Mouse (Mus musculus) frontal cortex, postnatal 36 days (tissue): ENCODE results near the gene Pax3.

Experiments
- DNase-seq, 2 experiments: peaks; one replicate each; pipeline ENCODE4 v3.0.0; 2022; ENCODE audit warnings: low spot score in 2 of 2

Gene Pax3

GRCm38 (mm10) chr1:78171671-78172070 is 25.3 kb downstream of the Pax3 start:
- DNase-seq: no peak

- DNase-seq: no peak
Observed at GRCm38 (mm10) chr1:78170771-78171170, 26.2 kb downstream of the Pax3 start.

DNA sequence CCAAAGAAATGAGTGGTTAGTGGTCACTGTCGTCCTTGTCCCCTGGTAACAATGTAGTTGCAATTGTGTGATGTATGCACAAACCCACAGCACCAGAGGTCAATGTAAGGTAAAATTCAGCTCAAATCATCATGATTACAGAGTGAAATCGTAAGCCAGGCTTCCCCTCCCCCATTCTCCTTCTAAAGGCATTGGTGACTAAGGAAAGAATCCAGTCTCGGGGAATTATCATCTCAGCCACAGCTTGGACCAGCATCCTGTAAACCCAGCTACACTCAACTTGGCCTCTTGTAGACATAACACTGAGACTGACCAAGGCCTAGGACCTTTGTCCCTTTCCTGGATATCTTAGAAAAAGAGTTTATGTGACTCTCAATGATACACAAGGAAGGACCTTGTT is 28.1 kb downstream of the Pax3 start:
- DNase-seq: no peak

DNA sequence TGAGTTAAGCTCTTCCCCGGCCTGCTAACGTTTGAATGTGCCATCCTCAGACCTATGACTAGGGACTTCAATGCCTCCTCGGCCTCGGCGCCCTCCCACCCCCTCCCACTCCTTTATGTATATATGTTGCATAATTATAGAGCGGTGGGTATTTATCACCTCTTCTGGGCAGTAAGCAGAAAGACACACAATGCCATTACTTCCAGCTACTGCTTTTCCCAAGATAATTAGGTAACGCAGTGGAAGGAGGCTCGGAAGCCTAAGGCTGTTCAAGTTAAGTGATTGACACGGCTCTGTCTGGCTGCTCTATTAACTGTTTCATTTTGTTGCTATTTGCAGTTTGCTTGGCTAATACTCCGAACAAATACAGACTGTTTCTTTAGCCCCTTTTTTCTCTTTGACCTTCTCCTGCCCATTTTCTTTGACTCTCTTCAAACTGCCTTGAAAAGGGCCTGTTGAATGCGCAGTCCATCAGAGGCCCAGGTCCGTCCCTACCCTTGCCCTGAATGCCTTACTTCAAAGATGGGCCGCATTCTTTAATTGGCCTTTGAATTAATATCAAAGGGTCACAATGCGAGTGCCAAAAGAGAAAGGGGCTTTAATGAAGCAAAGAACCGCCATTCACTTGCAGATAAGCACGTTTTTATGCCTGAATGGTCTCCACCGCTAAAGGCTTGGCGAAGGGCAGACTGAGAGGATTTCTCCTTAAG is 29.2 kb downstream of the Pax3 start:
- no peak for DNase-seq

- no peak for DNase-seq
Observed at GRCm38 (mm10) chr1:78161745-78162144, 35.2 kb downstream of the Pax3 start.

DNA sequence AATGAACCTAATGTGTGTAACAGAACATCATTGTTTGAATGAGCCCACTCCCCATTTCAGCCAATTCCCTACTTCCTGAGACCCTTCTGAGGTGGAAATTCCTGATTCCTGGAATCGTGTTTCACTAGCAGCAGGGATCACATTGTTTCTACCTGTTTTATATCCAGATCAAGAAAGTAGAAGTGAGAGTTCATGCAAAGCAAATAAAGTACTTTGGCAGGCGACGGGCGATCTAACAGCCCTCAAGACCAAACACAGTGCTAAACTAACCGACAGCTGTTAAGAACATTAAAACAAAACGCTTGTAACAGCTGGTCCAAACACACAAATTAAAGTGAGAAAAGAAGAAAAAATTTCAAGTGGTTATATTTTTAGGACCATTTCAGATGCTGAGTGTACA is 39.0 kb downstream of the Pax3 start:
- no peak for DNase-seq

DNA sequence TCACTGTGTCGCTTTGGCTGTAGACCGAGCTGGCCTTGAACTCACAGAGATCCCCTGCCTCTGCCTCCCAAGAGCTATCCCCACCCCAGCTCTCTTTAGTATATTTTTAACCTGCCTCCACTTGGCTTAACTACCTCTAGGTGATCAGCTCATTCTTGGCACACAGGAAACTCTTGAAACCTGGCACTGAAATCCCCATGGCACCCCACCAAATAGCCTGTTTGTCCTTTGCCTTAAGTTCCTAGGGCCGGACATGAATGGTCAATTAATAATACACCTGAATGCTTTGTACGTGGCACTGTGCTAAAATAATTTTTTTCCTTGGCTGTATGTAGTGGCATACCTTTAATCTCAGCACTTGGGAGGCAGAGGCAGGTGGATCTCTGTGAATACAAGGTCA is 41.1 kb downstream of the Pax3 start:
- DNase-seq: no peak

DNA sequence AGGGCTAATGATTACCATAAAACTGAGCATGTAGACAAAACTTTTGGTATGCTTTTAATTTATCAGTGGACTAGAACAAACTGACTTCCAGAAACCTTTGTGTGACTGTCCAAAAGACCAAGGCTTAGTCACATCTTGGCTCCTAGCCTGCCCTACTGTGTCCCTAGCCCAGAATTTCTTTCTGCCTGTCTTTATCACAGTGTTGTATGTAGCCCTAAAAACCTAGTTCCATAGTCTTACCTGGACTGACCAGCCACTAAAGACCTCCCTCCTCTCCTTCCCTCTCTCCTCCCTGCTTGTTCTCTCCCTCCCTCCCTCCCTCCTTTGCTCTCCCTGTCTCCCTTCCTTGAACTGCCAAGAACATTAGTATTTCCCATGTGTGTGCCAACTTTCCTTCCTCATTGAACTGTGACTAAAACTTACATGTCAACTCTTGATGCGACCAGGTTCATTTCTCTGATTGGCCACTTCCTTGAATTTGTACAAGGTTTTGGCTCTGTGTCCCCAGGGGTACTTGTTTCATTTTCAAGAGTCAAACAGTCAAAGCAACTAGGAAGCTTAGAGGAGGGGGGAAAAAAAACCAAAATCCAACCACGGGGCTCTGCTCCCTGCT is 48.8 kb downstream of the Pax3 start:
- DNase-seq: no peak

GRCm38 (mm10) chr1:78143403-78143802 is 53.5 kb downstream of the Pax3 start:
- no peak for DNase-seq

GRCm38 (mm10) chr1:78142912-78143311 is 54.0 kb downstream of the Pax3 start:
- no peak for DNase-seq

GRCm38 (mm10) chr1:78141741-78142501 is 55.0 kb downstream of the Pax3 start:
- DNase-seq: no peak

DNA sequence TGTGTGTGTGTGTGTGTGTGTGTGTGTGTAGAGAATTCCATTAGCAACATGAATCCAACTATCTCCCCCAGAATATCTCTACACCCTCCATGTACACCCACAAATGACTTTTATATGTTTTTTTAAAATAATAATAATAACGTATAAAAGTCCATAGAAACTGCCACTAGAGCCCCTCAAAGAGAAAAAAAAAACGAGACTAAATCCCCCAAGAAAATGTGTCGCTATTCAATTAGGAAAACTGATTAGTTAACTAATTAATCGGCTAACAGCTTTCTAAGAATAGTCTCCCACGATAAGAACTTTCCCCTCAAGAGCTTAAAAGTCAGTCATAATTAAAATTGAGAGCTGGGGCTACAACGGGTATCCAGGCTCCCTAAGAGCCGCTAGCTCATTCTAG is 55.6 kb downstream of the Pax3 start:
- no peak for DNase-seq

- DNase-seq: no peak
Observed at GRCm38 (mm10) chr1:78140505-78141303, 56.2 kb downstream of the Pax3 start.

GRCm38 (mm10) chr1:78139287-78139686 is 57.6 kb downstream of the Pax3 start:
- DNase-seq: no peak

- DNase-seq: no peak
Observed at GRCm38 (mm10) chr1:78129267-78129666, 67.7 kb downstream of the Pax3 start.

- DNase-seq: no peak
Observed at GRCm38 (mm10) chr1:78119899-78120560, 76.9 kb downstream of the Pax3 start.

DNA sequence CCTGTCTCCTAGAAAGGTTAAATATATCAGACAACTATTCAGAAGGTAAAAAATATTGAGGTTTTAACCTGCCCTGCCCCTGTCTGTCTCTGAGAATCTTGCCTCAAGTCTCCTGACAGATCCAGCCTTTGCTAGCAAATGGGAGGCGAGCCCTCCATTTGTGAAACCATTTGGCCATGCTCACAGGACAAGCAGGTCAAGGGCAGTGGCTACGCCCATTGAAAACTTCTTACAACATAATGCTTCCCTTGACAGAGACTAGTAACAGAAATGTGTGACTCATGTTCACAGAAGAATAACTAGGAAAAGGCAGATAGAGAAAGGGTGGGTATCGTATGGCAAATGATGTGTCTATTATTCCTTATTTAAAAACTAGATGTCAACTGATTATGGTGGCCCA is 80.9 kb downstream of the Pax3 start:
- DNase-seq: no peak

DNA sequence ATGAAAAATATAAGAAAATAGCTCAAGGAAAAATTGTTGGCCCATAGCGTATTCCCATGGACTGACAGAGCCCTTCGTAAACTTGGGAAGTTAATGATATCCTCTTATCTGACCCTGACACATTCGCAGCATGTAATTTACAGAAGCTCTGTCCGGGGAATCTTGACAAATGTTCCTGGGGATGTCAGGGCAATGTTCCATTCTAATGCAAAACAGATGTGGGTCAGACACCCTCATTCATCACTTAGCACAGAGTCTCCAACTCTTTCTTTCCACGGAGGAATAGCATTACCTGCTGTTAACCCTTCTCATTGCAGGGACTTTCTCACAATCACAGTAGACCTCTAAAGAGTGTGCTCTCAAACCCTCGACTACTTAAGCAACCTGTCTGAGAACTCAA is 86.6 kb downstream of the Pax3 start:
- DNase-seq: no peak

- DNase-seq: no peak
Observed at GRCm38 (mm10) chr1:78103511-78103910, 93.4 kb downstream of the Pax3 start.

DNA sequence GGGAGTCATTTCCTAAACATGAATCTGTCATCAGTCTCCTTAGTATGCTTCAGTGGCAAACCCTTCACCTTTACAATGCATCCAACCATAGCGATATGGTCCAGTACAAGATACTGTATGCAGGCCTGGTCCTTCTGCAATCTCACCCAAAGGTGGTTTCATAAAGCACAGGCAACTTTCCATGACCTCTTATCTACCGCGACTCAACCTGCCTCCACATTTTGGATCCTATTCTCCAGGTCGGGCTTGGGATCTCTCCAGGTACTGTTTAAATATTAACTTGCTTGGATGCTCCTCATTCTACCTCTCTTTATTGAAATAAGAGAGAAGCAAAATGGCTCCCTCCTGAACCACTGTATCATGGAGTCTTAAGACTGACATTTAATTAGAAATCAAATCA is 103.3 kb downstream of the Pax3 start:
- no peak for DNase-seq

DNA sequence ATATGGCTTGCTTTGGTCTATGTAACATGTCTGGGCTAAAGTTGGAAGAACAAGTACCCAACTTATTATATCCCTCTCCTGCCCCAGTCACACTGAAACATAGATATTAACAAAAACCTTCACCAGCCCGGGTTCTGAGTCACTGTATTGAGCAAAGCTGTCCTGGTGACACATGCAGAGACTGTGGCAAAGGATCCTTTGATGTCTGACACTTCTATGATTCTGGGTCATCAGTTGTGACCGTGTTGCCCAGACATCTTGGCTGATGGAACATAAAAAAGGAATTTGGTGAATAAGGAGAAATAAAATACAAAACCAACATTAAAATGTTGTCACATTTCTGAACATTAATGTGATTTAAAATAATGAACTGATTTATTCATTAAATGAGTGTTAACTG is 108.3 kb downstream of the Pax3 start:
- no peak for DNase-seq

DNA sequence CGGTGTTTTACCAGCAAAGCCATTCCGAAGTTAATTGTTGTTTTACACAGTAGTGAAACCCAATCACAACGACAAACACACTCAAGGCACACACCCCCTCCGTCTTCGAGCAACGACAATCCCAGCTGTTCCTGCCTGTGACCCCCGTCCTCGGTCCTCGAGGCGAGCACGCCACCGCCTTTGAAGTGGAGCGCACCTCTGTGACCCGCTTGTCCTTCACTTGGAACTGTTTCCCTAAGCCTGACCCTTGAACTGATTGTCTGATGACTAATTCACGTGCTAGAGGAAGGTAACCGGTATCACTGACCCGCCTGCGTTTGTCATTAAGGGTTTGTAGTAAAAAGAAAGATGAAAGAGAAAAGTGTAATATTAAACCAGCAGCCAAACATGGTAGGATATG is 115.2 kb downstream of the Pax3 start:
- no peak for DNase-seq
